Mouse (Mus musculus) gastrocnemius, postnatal 36 days (tissue): ENCODE measurements around the gene Zc3h12a. TPM values are rescaled to one million over a fixed set of nuclear protein-coding genes. Genes with fewer than 3 reads are reported as not detected.

Source experiments
- DNase-seq, 2 experiments: peaks; one replicate each; pipeline ENCODE4 v3.0.0; 2022
- intact Hi-C: fragments of 180-260 bp; cut with DNase I; formaldehyde crosslinking; loops from one replicate; pipeline ENCODE4 v1.15.1; 2025
- total RNA-seq, 2 experiments: library from RNA; stranded (reverse); gene quantifications; 2 replicates each; pipeline ENCODE4 v1.2.3; 2021

Gene Zc3h12a
- total RNA-seq, 2 experiments from 2014 or later, result 1.9 to 3.0 TPM

- no peak for DNase-seq
- intact Hi-C loops, result no loop called here
Observed at GRCm38 (mm10) chr4:125117902-125118320, 9.7 kb downstream of the Zc3h12a start.

DNA sequence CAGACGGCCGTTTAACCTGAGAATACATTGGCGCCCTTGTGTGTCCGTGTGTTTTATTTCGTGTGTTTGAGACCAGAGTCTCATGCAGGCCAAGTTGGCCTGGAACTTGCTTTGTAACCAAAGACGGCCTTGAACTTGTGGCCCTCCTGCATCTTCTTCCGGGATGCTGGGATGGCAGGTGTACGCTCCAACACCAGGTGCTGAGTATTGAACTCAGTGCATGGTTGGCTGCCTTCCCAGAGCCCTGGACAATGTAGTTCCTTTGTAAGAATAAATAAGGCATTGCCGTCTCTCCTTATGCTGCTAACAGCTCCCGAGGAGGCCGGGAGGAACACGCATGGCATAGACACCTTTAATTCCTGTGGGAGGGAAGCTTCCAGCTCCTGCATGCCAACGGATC is 10.7 kb downstream of the Zc3h12a start:
- no peak for DNase-seq
- intact Hi-C loops, result no loop called here

DNA sequence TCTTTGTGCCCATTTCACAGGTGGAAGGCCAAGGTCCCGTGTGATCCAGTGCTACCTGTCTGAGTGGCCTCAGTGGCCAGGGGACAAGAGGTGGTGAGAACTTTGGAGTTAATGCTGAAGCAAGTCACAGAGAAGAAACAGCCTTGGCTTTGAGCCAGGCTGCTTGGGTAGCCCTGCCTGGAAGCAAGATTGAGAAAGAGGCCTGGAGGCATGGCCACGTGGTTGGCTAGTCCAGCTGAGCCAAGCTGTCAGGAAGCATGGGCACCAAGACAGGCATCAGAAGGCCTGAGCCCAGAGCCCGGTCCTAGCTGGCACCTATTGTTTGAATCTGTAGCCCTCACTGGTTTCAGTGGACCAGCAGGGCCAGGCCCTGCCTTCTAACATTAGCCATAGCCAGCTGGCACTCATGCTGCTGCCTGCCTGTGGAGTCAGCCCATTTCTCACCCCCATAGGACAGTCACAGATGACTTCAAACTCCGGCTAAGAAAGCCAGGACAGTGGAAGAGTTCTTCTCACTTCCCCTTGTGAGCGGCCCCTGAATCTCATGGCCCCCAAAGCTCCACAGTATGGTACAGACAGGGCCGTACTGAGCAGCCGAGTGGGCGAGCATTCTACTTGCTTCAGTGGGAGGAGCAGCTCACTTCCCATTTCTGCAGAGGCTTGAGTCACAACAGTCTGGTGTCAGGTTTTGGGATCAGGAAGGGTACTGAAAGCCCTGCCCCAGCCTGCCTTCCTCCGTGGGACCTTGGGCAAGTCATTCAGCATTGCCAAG is 11.4 kb downstream of the Zc3h12a start:
- DNase-seq, result peak; percentile 57 to 58
- intact Hi-C loops, result no loop called here

- intact Hi-C loops, result no loop called here
- DNase-seq, result peak; percentile 53 to 54
Observed at GRCm38 (mm10) chr4:125115710-125116089, 11.9 kb downstream of the Zc3h12a start.

- intact Hi-C loops, result no loop called here
- no peak for DNase-seq
Observed at GRCm38 (mm10) chr4:125115081-125115480, 12.6 kb downstream of the Zc3h12a start.

GRCm38 (mm10) chr4:125114638-125115037 is 13.0 kb downstream of the Zc3h12a start:
- intact Hi-C loops, result no loop called here
- peak; percentile 83 for DNase-seq

DNA sequence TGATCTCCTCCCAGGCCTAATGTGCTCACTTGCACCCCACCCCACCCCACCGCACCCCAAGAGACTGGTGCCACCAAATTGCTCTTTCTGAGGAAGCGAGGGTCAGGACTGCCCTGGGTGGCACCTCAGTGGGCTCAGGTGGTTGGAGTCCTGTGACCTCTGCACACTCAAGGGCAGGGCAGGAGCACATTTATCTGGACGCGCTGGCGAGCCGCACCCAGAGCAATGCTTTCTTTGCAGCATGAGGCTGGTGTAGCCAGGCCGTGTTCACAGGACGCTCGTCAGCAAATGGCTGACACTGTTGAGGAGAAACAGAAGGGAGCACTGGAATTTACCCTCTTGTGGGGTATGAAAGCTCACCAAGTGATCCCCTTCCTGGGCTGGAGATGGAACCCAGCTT is 22.3 kb downstream of the Zc3h12a start:
- no peak for DNase-seq
- intact Hi-C loops, result no loop called here

- no peak for DNase-seq
- intact Hi-C loops, result no loop called here
Observed at GRCm38 (mm10) chr4:125101334-125101733, 26.3 kb downstream of the Zc3h12a start.

DNA sequence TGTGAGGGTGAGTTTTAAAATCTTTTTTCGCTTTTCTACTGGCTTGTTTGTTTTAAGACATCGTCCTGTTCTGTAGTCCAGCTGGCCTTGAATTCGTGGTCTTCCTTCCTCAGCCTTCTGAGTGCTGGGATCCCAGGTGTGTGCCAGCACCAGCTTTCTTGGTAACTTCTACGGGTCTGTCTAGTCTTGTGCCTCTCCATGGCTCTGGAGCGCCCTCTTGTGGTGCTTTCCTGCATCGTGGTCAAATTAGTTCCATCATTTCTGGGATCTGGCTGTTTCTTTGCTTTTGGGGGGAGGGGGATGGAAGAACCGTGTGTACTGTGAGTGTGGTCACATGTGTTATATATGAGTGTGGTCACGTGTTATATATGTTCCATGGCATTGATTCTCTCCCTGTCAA is 28.2 kb downstream of the Zc3h12a start:
- DNase-seq, result peak; percentile 72
- intact Hi-C loops, result loop anchor here (2.0 kb wide), 1 partner anchor 157 kb away; no protein-coding TSS in a partner anchor

DNA sequence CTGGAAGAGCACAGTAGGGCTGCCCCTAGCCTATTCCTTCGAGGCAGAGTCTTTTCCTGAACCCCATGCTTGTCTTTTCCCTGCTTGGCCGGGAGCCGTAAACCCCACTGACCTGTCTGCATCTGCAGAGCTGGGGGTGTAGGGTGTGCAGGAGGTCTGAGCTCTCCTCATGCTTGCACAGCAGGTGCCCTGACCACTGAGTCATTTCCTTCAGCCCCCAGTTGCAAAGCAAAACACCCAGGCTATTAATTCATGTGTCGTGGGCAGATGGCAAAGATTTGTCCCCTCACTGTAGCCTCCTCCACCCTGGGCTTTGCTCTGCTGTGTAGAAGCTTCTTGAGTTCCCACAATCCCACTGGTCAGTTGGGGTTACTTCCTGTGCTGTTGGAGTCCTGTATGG is 30.2 kb downstream of the Zc3h12a start:
- intact Hi-C loops, result no loop called here

DNA sequence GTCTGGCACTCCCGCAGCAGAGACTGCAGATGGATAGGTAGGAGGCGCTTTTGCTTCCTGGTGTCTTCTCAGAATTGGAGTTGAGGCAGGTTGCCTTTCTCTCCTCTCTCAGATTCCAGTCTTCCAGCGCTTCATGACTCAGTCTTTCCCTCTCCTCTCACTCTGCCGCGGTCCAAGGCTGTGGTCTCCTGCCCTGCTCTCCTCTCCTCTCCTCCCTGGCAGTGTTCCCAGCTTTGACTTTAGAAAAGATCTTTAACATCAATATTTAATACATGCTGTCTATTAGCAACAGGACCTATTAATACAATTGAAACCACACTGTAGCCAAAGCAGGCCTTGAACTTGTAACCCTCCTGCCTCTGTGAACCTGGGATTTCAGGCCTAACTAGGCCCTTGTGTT is 31.6 kb downstream of the Zc3h12a start:
- DNase-seq, result no peak
- intact Hi-C loops, result no loop called here

More for the DNA sequence above, 30.2 kb downstream of the Zc3h12a start:
- no peak for DNase-seq

DNA sequence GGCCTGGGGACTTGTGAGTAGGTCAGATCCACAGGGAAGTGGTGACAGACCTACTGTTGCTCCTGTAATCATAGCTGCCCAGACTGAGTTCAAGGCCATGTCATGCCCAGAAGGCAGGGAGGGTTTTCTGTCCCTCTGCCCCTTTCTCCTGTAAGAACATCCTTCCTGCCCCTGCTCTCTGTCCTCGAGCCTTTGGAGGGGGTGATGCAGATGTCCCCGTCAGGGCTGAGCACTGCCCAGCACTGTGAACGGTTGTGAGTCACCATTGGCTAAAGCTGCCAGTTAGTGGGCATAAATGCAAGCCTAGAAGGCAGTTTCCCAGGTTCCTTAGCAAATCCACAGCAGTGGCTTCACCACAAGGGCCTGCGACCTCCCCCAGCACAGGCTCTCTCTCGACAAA is 34.6 kb downstream of the Zc3h12a start:
- intact Hi-C loops, result no loop called here
- no peak for DNase-seq

- intact Hi-C loops, result no loop called here
- peak in 1 of 2 experiments; percentile 63 for DNase-seq
Observed at GRCm38 (mm10) chr4:125085346-125085841, 42.2 kb downstream of the Zc3h12a start.

- intact Hi-C loops, result no loop called here
- peak; percentile 80 to 90 for DNase-seq
Observed at GRCm38 (mm10) chr4:125084403-125085345, 43.0 kb downstream of the Zc3h12a start, which contains the start of gene Meaf6. Meaf6 (plus strand) TSS chr4:125085134.

DNA sequence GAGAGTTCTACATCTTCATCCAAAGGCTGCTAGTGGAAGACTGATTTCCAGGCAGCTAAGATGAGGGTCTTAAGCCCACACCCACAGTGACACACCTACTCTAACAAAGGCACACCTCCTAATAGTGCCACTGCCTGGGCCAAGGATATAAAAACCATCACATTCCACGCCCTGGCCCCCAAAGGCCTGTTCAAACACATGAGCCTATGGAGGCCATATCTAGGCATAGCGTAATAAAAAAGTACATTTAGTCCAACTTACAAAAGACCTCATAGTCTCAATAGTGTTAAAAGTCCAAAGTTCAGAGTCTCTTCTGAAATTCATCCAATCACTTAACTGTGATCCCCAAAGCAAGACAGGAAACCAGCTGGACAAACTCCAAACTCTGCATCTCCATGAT is 48.9 kb downstream of the Zc3h12a start:
- intact Hi-C loops, result no loop called here
- no peak for DNase-seq

DNA sequence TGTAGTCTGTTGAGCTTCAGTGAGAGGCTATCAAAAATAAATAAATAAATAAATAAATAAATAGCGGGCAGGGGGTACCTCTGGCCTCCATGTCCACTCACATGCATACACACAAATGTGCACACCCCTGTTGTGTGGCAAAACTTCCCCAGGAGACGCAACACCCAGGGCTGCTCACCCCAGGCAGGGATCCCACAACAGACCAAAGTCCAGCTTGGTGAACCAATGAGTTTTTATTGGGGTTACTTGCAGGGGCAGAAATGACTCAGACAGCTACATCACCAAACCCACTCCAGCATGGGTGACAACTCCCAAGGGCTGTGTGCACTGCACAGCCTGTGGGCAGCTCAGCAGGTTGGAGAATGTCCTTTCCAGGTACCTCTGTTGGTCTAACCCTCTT is 49.9 kb downstream of the Zc3h12a start:
- intact Hi-C loops, result no loop called here
- DNase-seq, result no peak

Other genes starting within 250 kb of the Zc3h12a start
- not detected for gene Epha10, start 246.9 kb downstream of the Zc3h12a start, total RNA-seq
- gene 9930104L06Rik, start 190.8 kb downstream of the Zc3h12a start, total RNA-seq, result 1 to 10 TPM; 5.9 to 6.0 TPM
- gene Cdca8, start 188.5 kb downstream of the Zc3h12a start, total RNA-seq, result 1 to 10 TPM in 1 of 2 experiments, under 1 TPM in 1; 0.64 to 1.0 TPM
- gene Rspo1, start 141.4 kb downstream of the Zc3h12a start, total RNA-seq, result under 1 TPM in 1 of 2 experiments, not detected in 1; 0.49 TPM
- gene Gnl2, start 111.3 kb downstream of the Zc3h12a start, total RNA-seq, result 10 to 100 TPM; 21.3 to 31.4 TPM
- gene Dnali1, start 62.1 kb downstream of the Zc3h12a start, total RNA-seq, result not detected
- gene Snip1, start 61.2 kb downstream of the Zc3h12a start, total RNA-seq, result 1 to 10 TPM; 3.5 to 4.1 TPM
- 10 to 100 TPM in 1 of 2 experiments, 1 to 10 TPM in 1; 7.6 to 10.5 TPM for gene Meaf6, start 42.7 kb downstream of the Zc3h12a start, total RNA-seq